Mouse (Mus musculus): Measurements from ENCODE around the gene Ncapg.

- TF ChIP-seq CTCF (IDR thresholded peaks at IDR 0.05; ENCODE audit: low read depth, low read length) (no peak), POLR2A (IDR thresholded peaks at IDR 0.05; ENCODE audit: extremely low read depth, insufficient read depth, low read length) (no peak)
These were observed 15.5 kb downstream of the Ncapg start for GRCm38 (mm10) chr5:45685243-45685642.

Data from liver, adult 2 months (tissue).